Mouse (Mus musculus) liver, adult 2 months (tissue): ENCODE measurements at regions not wholly inside any gene's neighbourhood (a gene's known extent, or its start where the extent isn't known, plus 50 kb on each side); places are given as distances from the start of the nearest gene placed in this dataset.

ENCODE experiments used
- CTCF ChIP-seq: fragments of 200-500 bp; IDR thresholded peaks from 2 replicates; pipeline ENCODE4 v1.5.1; 2011; ENCODE audit warnings: low read depth, low read length, control low read depth
- POLR2A ChIP-seq: fragments of 200-500 bp; IDR thresholded peaks from 2 replicates; pipeline ENCODE4 v1.6.1; 2011; ENCODE audit warnings: low read length, control low read depth; ENCODE audit not compliant: insufficient read depth; ENCODE audit errors: extremely low read depth

GRCm38 (mm10) chr9:120804760-120805294, 124.2 kb upstream of the Ctnnb1 start:
- TF ChIP-seq CTCF, result no peak
- TF ChIP-seq POLR2A, result no peak
